Mouse (Mus musculus) ES-Bruce4 (cell line): ENCODE results near the gene Epha8. TPM values are rescaled to one million over a fixed set of nuclear protein-coding genes. Genes with fewer than 3 reads are reported as not detected.

Source experiments
- H3K27ac ChIP-seq: 2 replicates; pipeline ENCODE4 v1.5.1; 2012; ENCODE audit warnings: low read length, inconsistent platforms; ENCODE audit not compliant: insufficient read depth
- H3K27me3 ChIP-seq: 2 replicates; pipeline ENCODE4 v1.6.1; 2012; ENCODE audit warnings: mild to moderate bottlenecking, low read length, inconsistent platforms; ENCODE audit not compliant: control insufficient read depth, poor library complexity, insufficient read depth, severe bottlenecking
- H3K36me3 ChIP-seq: 2 replicates; pipeline ENCODE4 v1.6.1; 2012; ENCODE audit warnings: inconsistent platforms, mild to moderate bottlenecking, low read length, moderate library complexity; ENCODE audit not compliant: control insufficient read depth, poor library complexity, insufficient read depth, severe bottlenecking
- H3K4me1 ChIP-seq: one replicate; pipeline ENCODE4 v1.8.1; 2011; ENCODE audit warnings: low read length; ENCODE audit not compliant: control insufficient read depth, insufficient read depth
- H3K4me3 ChIP-seq: 2 replicates; pipeline ENCODE4 v1.5.1; 2011; ENCODE audit warnings: low read depth, mild to moderate bottlenecking, low read length
- H3K9ac ChIP-seq: 2 replicates; pipeline ENCODE4 v1.6.1; 2012; ENCODE audit warnings: low read depth, mild to moderate bottlenecking, inconsistent platforms; ENCODE audit not compliant: poor library complexity, severe bottlenecking
- H3K9me3 ChIP-seq: replicated peaks from 2 replicates; pipeline ENCODE4 v1.6.1; 2012; ENCODE audit warnings: mild to moderate bottlenecking, low read length, inconsistent platforms; ENCODE audit not compliant: control insufficient read depth, poor library complexity, insufficient read depth, severe bottlenecking
- CTCF ChIP-seq: IDR thresholded peaks from one replicate; pipeline ENCODE4 v1.8.1; 2011; ENCODE audit warnings: low read depth, low read length
- EP300 ChIP-seq: IDR thresholded peaks from 2 replicates; pipeline ENCODE4 v1.6.1; 2011; ENCODE audit warnings: low read depth, low read length; ENCODE audit not compliant: insufficient read depth
- POLR2A ChIP-seq: IDR thresholded peaks from one replicate; pipeline ENCODE4 v1.8.1; 2011; ENCODE audit warnings: low read length; ENCODE audit not compliant: insufficient read depth
- polyA plus RNA-seq: library from polyadenylated mRNA; stranded (reverse); fragments of >200 nt; gene quantifications from 2 replicates; pipeline ENCODE4 v1.2.4, GENCODE M21; 2011; ENCODE audit warnings: low read depth; ENCODE audit not compliant: missing spikeins, insufficient read depth, insufficient read length

The Epha8 gene
- polyA plus RNA-seq = 0.61 and 0.72 TPM in 2 replicates

GRCm38 (mm10) chr4:136956751-136957446, at the start of gene Epha8:
TSS of gene Epha8 (minus strand) at chr4:136956816.
- peak within 1 kb of the TSS; percentile 55 for H3K9ac ChIP-seq
- TF ChIP-seq POLR2A (no peak), CTCF (no peak), EP300 (no peak)
- H3K4me3 ChIP-seq = peak within 1 kb of the TSS; percentile 73
- no peak within 1 kb of the TSS for H3K27ac ChIP-seq
- H3K4me1 ChIP-seq = no peaks in the 10 kb centered on the region
- H3K36me3 ChIP-seq = no peaks in the 10 kb centered on the region
- H3K9me3 ChIP-seq = no peaks in the 10 kb centered on the region
- peaks cover 8% of the 10 kb centered on the region; the same call in 1 of the 2 replicates for H3K27me3 ChIP-seq

- no peaks in the 10 kb centered on the region for H3K9me3 ChIP-seq
- TF ChIP-seq POLR2A (no peak), EP300 (no peak), CTCF (no peak)
- H3K4me1 ChIP-seq = no peaks in the 10 kb centered on the region
- no peak overlapping the region for H3K4me3 ChIP-seq
- H3K36me3 ChIP-seq = peaks cover 6% of the 10 kb centered on the region
- H3K27ac ChIP-seq = no peak overlapping the region
- no peak overlapping the region for H3K9ac ChIP-seq
- no peaks in the 10 kb centered on the region for H3K27me3 ChIP-seq
Measured at GRCm38 (mm10) chr4:137001825-137002224, 45.2 kb upstream of the Epha8 start.

DNA sequence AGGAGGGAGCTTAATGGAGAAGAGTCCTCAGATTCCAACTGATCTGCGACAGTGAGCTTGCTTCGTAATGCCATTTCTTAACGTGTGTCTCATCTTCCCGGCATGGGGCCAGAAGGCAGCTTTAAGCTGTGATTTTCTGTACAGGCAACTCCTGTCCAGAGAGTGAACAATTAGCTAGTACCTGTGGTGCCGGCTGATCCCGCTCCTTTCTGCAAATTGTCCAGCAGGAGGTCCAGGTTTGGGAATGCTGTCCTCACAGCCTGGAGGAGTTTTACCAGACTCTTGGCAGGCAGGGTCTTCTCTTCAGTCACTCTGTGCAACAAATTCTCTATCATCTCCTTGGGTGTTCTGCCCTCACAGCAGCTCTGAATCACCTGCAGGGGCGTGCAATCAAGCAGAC, 44.4 kb upstream of the Epha8 start:
- no peak for TF ChIP-seq EP300
- Histone ChIP-seq H3K9me3 (no peaks in the 10 kb centered on the region), H3K9ac (no peak overlapping the region), H3K27ac (no peak overlapping the region), H3K4me1 (no peaks in the 10 kb centered on the region), H3K4me3 (no peak overlapping the region), H3K36me3 (peaks cover 6% of the 10 kb centered on the region), H3K27me3 (no peaks in the 10 kb centered on the region)

- H3K27ac ChIP-seq = no peak overlapping the region
- peaks cover 13% of the 10 kb centered on the region for H3K36me3 ChIP-seq
- no peaks in the 10 kb centered on the region for H3K9me3 ChIP-seq
- H3K4me1 ChIP-seq = no peaks in the 10 kb centered on the region
- no peaks in the 10 kb centered on the region for H3K27me3 ChIP-seq
- no peak overlapping the region for H3K4me3 ChIP-seq
- no peak for TF ChIP-seq CTCF
- H3K9ac ChIP-seq = no peak overlapping the region
Measured at GRCm38 (mm10) chr4:136998371-136998770, 41.8 kb upstream of the Epha8 start.

GRCm38 (mm10) chr4:136997723-136998345, 41.2 kb upstream of the Epha8 start:
- H3K36me3 ChIP-seq = peaks cover 13% of the 10 kb centered on the region
- H3K27me3 ChIP-seq = no peaks in the 10 kb centered on the region
- H3K4me3 ChIP-seq = no peak overlapping the region
- H3K4me1 ChIP-seq = no peaks in the 10 kb centered on the region
- no peak for TF ChIP-seq EP300
- TF ChIP-seq CTCF = no peak
- TF ChIP-seq POLR2A = no peak
- H3K9me3 ChIP-seq = no peaks in the 10 kb centered on the region
- H3K27ac ChIP-seq = no peak overlapping the region
- H3K9ac ChIP-seq = no peak overlapping the region

- no peaks in the 10 kb centered on the region for H3K9me3 ChIP-seq
- H3K4me1 ChIP-seq = no peaks in the 10 kb centered on the region
- H3K4me3 ChIP-seq = no peak overlapping the region
- TF ChIP-seq CTCF = no peak
- no peak for TF ChIP-seq EP300
- TF ChIP-seq POLR2A = no peak
- H3K27me3 ChIP-seq = no peaks in the 10 kb centered on the region
- H3K9ac ChIP-seq = no peak overlapping the region
- no peak overlapping the region for H3K27ac ChIP-seq
- peaks cover 13% of the 10 kb centered on the region for H3K36me3 ChIP-seq
Measured at GRCm38 (mm10) chr4:136996933-136997332, 40.3 kb upstream of the Epha8 start.
